In the genomic region with DNA sequence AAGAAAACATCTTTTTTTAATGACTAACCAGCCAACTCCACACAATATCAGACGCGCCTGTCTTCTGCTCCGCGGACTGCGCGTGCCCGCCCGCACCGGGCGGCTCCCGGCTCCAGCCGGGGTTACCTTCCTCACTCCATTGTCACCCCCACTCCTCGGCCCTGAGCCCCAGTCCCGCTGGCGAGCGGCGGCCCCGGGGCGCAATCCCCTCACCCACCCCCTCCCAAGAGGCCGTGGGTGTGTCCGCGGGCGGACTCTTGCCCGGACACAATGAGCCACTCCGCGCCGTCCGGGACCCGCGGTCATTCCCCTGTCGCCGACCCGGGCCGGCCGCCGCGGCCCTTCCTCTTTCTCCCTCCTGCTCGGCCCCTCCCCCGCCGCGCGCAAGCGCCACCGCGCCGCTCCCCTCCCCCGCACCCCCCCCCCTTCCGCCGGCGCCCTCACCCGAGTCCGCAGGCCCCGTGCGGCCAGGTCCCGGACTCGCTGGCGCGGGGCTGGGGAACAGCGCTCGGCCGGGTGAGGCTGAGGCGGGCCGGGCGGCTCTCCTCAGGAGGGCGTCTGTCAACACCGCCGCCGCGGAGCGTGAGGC, we compare ENCODE assay signal across 8 mouse cellular contexts. TPM values are rescaled to one million over a fixed set of nuclear protein-coding genes. Genes with fewer than 3 reads are reported as not detected.
DNase-seq lines count a peak whose midpoint lies in the region; ATAC-seq and TF ChIP-seq lines count a peak whose summit lies in the region.

No protein-coding gene starts in this region.

- peak overlapping the region; percentile 97 for H3K4me3 ChIP-seq in G1E (ENCODE audit: low read depth, low read length)
- peak overlapping the region; percentile 75 for H3K4me3 ChIP-seq in heart, embryonic 16.5 days (ENCODE audit: low read length)

- H3K27me3 ChIP-seq in G1E (ENCODE audit: insufficient read depth, low read length): no peaks in the 10 kb centered on the region; the same call in 1 of the 2 replicates
- no peaks in the 10 kb centered on the region for H3K27me3 ChIP-seq in heart, embryonic 16.5 days (ENCODE audit: control insufficient read depth, insufficient read depth, low read length)

- no peak for ATAC-seq in G1E (ENCODE audit: extremely low read depth, insufficient number of reproducible peaks, low FRiP score, poor library complexity, severe bottlenecking)
- peak; percentile 70 for ATAC-seq in erythroblast, adult 5-6 weeks (replicated peaks; ENCODE audit: low FRiP score, poor library complexity, severe bottlenecking)
- ATAC-seq in heart, embryonic 16.5 days (replicated peaks; ENCODE audit: extremely low read depth, insufficient read depth, low FRiP score): peak; percentile 85

- DNase-seq in G1E (ENCODE audit: low spot score): peak; percentile 58
- peak; percentile 73 for DNase-seq in adrenal gland, postnatal 25 days
- peak; percentile 51 to 82 for DNase-seq in kidney, postnatal 36 days
- peak; percentile 64 for DNase-seq in lung, postnatal 36 days
- peak; percentile 67 to 69 for DNase-seq in right cerebral cortex, postnatal 10 days (ENCODE audit: low spot score in 2 of 2)
- peak; percentile 84 for DNase-seq in yolk sac, embryonic 10.5 days (ENCODE audit: low spot score)

- H3K9ac ChIP-seq in heart, embryonic 16.5 days (ENCODE audit: low read length): peak overlapping the region; percentile 99

- peak overlapping the region; percentile 99 for H3K27ac ChIP-seq in heart, embryonic 16.5 days (ENCODE audit: low read length)

- H3K9me3 ChIP-seq in G1E (replicated peaks): no peaks in the 10 kb centered on the region
- H3K9me3 ChIP-seq in heart, embryonic 16.5 days (replicated peaks; ENCODE audit: control insufficient read depth, low read length): no peaks in the 10 kb centered on the region

- H3K4me2 ChIP-seq in heart, embryonic 16.5 days (ENCODE audit: low read depth, low read length): peak overlapping the region; percentile 61

- H3K36me3 ChIP-seq in G1E (replicated peaks): peaks cover 22% of the 10 kb centered on the region
- no peaks in the 10 kb centered on the region for H3K36me3 ChIP-seq in heart, embryonic 16.5 days (ENCODE audit: control insufficient read depth, insufficient read depth)

- TF ChIP-seq CTCF in G1E (IDR thresholded peaks at IDR 0.05; ENCODE audit: low read depth, low read length): no peak

- 0% methylated on average over 52 of the region's 70 CpGs for WGBS in heart, embryonic 16.5 days

- peaks cover 27% of the 10 kb centered on the region for H3K4me1 ChIP-seq in G1E (ENCODE audit: insufficient read depth, low read depth, low read length)
- peaks cover 21% of the 10 kb centered on the region for H3K4me1 ChIP-seq in heart, embryonic 16.5 days (ENCODE audit: control insufficient read depth, insufficient read depth, low read length)

RNA-seq across cellular contexts. Expression of gene Rnf111, which starts 0.4 kb away (rescaled TPM):
- total RNA-seq in G1E (2014; fragmentation: Nextera tagmentation) (76.5 and 83.3 TPM in 2 replicates), G1E (2017) (30.6 and 39.4 TPM in 2 replicates)
- polyA plus RNA-seq in G1E (2012): 7.2 and 7.3 TPM in 2 replicates
- total RNA-seq in adrenal gland, postnatal 25 days (2021): 41.2 and 41.8 TPM in 2 replicates
- 18.6 and 28.8 TPM in 2 replicates for total RNA-seq in erythroblast, adult 5-6 weeks (2015; ENCODE audit: low replicate concordance)
- total RNA-seq in erythroblast, adult 5-6 weeks (2017; ENCODE audit: low replicate concordance): 17.6 and 22.8 TPM in 2 replicates
- polyA plus RNA-seq in heart, embryonic 16.5 days (2015; fragmentation: Nextera tagmentation; extraction: Ambion mirVana): 19.5 and 19.8 TPM in 2 replicates

RNA-seq across cellular contexts. Expression of gene Sltm, which starts 39.4 kb away (rescaled TPM):
- total RNA-seq in G1E (2014; fragmentation: Nextera tagmentation) (125 and 144 TPM in 2 replicates), G1E (2017) (62.9 and 73.9 TPM in 2 replicates)
- polyA plus RNA-seq in G1E (2012): 9.7 and 12.2 TPM in 2 replicates
- 39.1 and 49.7 TPM in 2 replicates for total RNA-seq in adrenal gland, postnatal 25 days (2021)
- total RNA-seq in erythroblast, adult 5-6 weeks (2015; ENCODE audit: low replicate concordance): 15.4 and 29.9 TPM in 2 replicates
- total RNA-seq in erythroblast, adult 5-6 weeks (2017; ENCODE audit: low replicate concordance): 25.6 and 33.6 TPM in 2 replicates
- 32.4 and 35.6 TPM in 2 replicates for polyA plus RNA-seq in heart, embryonic 16.5 days (2015; fragmentation: Nextera tagmentation; extraction: Ambion mirVana)
